Mouse (Mus musculus): Measurements from ENCODE around the gene Twnk.

DNA sequence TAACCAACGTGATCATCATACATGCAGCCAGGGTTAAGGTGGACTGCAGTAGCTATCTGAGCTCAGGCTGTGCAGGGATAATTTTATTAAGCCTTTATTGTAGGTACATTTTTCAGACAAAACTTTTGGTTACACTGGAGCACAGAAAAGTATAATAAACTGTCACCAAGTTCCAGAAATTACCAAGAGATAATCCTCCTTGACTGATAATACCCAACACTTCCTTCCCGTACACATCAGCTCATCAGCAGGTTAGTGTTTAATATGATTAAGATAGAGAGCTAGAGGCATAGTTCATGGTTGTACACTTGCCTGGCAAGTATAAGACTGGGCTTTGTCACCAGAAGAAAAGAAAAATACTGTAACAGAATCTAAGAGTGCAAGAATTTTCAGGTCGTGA lies 37.1 kb upstream of the Twnk start:
- TF ChIP-seq POLR2A (IDR thresholded peaks at IDR 0.05; ENCODE audit: borderline replicate concordance, control insufficient read depth, low read depth, low read length) (no peak), CTCF (IDR thresholded peaks at IDR 0.05; ENCODE audit: control insufficient read depth, insufficient read depth, low read length) (no peak)

Measured in bone marrow, adult 2 months (tissue).